Mouse (Mus musculus) testis, adult 10 weeks (tissue): ENCODE measurements around the gene Olfr319. TPM values are rescaled to one million over a fixed set of nuclear protein-coding genes. Genes with fewer than 3 reads are reported as not detected.

Experiments used
- polyA plus RNA-seq: library from polyadenylated mRNA; stranded (reverse); fragments of 350-450 nt; fragmentation: Illumina TruSeq; extraction: RNeasy Lipid Tissue Mini Kit (QIAGEN cat#74804); gene quantifications from one replicate; pipeline ENCODE4 v1.2.3, GENCODE M21; 2014; ENCODE audit warnings: low read depth, low replicate concordance

Olfr319 gene
- not detected for polyA plus RNA-seq

GRCm38 (mm10) chr11:58698862-58699261, at the start of gene Olfr319:
Gene Olfr319, plus strand, starts transcription at chr11:58699162.

DNA sequence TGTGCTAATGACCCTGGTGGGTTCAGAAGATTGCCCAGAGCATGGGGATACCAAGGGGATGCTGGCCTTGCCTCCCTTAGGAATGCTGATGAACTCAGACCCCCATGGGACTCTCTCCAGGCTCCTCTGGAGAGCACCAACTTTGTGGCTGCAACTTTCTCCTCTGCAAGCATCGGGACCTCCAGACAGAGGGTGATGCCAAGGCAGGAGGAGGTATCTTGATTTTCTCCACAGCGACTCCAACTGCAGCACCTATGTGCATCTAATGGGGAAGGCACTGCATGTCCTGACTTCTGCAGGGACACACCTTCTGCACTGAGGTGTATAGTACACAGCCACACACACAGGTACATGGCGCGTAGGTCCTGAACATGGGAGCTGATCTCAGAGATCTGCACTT, 40.4 kb upstream of the Olfr319 start, which contains the start of gene Olfr322:
TSS of gene Olfr322 (plus strand) at position 187 of the 400 bp plus-strand sequence.

DNA sequence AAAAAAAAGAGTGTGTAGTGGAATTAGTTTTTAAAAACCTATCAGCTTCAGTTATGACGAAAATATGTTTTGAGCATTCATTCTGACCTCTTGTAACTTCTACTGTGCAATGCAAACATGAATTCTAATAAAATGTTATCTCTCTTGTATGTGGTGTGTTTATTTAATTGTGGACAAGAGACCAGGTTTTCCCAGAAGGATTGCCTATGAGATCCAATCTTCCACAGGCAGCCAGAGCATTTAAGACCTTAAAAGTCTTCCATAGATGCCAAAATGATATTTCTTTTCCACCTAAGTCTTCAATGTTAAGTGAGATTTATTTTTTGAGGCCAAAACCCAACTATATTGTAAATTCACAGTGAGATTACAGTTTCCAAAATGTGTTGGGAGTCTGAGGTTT, 18.2 kb upstream of the Olfr319 start, which contains the start of gene Olfr320:
TSS of gene Olfr320 (plus strand) at position 301 of the 400 bp plus-strand sequence.

GRCm38 (mm10) chr11:58723914-58724313, 25.0 kb downstream of the Olfr319 start, which contains the start of gene Olfr318:
Gene Olfr318, minus strand, starts transcription at chr11:58724014.

DNA sequence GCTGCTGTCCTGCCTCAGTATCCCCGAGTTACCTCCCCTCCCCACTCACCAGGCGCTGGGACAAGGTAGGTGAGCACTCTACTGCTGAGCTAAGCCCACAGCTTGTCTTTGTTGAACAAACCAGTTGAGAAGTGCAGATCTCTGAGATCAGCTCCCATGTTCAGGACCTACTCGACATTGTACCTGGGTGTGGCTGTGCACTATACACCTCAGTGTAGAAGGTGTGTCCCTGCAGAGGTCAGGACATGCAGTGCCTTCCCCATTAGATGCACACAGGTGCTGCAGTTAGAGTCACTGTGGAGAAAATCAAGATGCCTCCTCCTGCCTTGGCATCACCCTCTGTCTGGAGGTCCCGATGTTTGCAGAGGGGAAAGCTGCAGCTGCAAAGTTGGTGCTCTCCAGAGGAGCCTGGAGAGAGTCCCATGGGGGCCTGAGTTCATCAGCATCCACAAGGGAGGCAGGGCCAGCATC, 39.9 kb downstream of the Olfr319 start, which contains the start of gene Olfr317:
TSS of gene Olfr317 (minus strand) at position 421 of the 471 bp plus-strand sequence.

DNA sequence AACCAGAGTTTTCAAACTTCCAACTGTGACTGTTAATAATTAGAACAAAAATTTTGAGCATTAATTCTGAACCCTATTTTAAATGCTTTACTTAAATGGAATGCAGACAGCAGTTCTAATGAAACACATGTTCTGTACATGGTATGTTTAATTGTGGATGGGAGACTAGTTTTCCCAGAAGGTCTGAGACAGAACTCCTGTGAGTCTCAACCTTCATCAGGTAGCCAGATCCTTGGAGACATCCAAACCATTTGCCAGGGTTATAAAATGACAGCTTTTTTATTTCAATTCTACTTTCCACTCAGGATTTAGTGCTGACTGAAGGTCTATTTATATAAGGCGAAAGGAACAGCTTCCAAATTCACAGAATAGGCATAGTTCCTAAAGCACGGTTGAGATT, 53.5 kb downstream of the Olfr319 start, which contains the start of gene Olfr316:
TSS of gene Olfr316 (plus strand) at position 301 of the 400 bp plus-strand sequence.

Other genes with a start within 250 kb of the Olfr319 start
- 125 TPM for gene Lypd9, start 246.2 kb upstream of the Olfr319 start, polyA plus RNA-seq
- not detected for gene Olfr30, start 236.9 kb upstream of the Olfr319 start, polyA plus RNA-seq
- not detected for gene Olfr332, start 206.6 kb upstream of the Olfr319 start, polyA plus RNA-seq
- not detected for gene Olfr331, start 196.6 kb upstream of the Olfr319 start, polyA plus RNA-seq
- 0.50 TPM for gene Olfr330, start 164.3 kb upstream of the Olfr319 start, polyA plus RNA-seq
- gene Olfr329-ps, start 152.7 kb upstream of the Olfr319 start, polyA plus RNA-seq, result 0.53 TPM
- not detected for gene Olfr328, start 143.5 kb upstream of the Olfr319 start, polyA plus RNA-seq
- not detected for gene Olfr224, start 128.6 kb upstream of the Olfr319 start, polyA plus RNA-seq
- gene Olfr325, start 121.4 kb upstream of the Olfr319 start, polyA plus RNA-seq, result 0.21 TPM
- gene Olfr324, start 104.0 kb upstream of the Olfr319 start, polyA plus RNA-seq, result not detected
- 0.35 TPM for gene 2210407C18Rik, start 83.1 kb upstream of the Olfr319 start, polyA plus RNA-seq
- gene Olfr323, start 68.7 kb upstream of the Olfr319 start, polyA plus RNA-seq, result 0.49 TPM
- not detected for gene Trim58, start 58.7 kb upstream of the Olfr319 start, polyA plus RNA-seq
- gene Olfr322, start 40.4 kb upstream of the Olfr319 start, polyA plus RNA-seq, result not detected
- gene Olfr320, start 18.1 kb upstream of the Olfr319 start, polyA plus RNA-seq, result not detected
- gene Olfr318, start 24.9 kb downstream of the Olfr319 start, polyA plus RNA-seq, result not detected
- 0.21 TPM for gene Olfr317, start 40.0 kb downstream of the Olfr319 start, polyA plus RNA-seq
- gene Olfr316, start 53.6 kb downstream of the Olfr319 start, polyA plus RNA-seq, result 1.7 TPM
- gene Olfr315, start 74.0 kb downstream of the Olfr319 start, polyA plus RNA-seq, result not detected
- not detected for gene Olfr314, start 83.8 kb downstream of the Olfr319 start, polyA plus RNA-seq
- gene Fam183b, start 102.8 kb downstream of the Olfr319 start, polyA plus RNA-seq, result 197 TPM
- not detected for gene Olfr313, start 115.8 kb downstream of the Olfr319 start, polyA plus RNA-seq
- gene Olfr312, start 130.1 kb downstream of the Olfr319 start, polyA plus RNA-seq, result 0.06 TPM
- not detected for gene Olfr311, start 140.1 kb downstream of the Olfr319 start, polyA plus RNA-seq
- 3.4 TPM for gene Gm12258, start 148.0 kb downstream of the Olfr319 start, polyA plus RNA-seq
- 7.0 TPM for gene 2810021J22Rik, start 168.1 kb downstream of the Olfr319 start, polyA plus RNA-seq
- gene Zfp39, start 205.1 kb downstream of the Olfr319 start, polyA plus RNA-seq, result 121 TPM
- gene Btnl10, start 218.7 kb downstream of the Olfr319 start, polyA plus RNA-seq, result 11.0 TPM
- 20.1 TPM for gene Rnf187, start 239.8 kb downstream of the Olfr319 start, polyA plus RNA-seq
- gene Hist3h2ba, start 249.8 kb downstream of the Olfr319 start, polyA plus RNA-seq, result not detected